8 mouse cellular contexts compared by ENCODE assay signal in the genomic region with DNA sequence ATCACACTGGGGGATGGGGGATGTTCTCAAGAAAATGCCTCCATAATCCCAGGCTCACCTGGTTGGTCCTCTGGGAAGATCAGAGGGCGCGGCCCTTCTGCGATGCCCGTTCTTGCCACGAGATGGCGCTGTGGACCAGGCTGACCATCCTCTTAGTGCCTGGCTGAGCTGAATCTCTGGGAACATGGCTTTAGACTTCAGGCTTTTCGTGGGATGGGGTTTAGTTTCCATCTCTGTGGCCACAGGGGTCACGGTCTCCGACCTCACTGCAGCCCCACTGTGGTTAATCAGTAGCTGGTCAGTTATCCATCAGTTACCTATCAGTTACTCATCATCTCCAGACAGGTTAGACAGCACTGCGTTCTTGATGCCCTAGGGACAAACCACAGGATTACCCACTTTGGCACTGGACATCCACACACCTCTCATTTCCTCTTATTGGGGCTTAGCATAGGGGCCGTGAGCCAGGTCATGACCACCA.
DNase-seq lines count a peak whose midpoint lies in the region; ATAC-seq lines count a peak whose summit lies in the region.

No protein-coding gene starts in this region.

- peak; percentile 78 to 94 for DNase-seq in adrenal gland, adult (ENCODE audit: inconsistent age in 2 of 2, low spot score in 1 of 2)
- DNase-seq in cerebellum, postnatal 4 days (ENCODE audit: low spot score in 2 of 2) = peak; percentile 86 to 93
- peak; percentile 42 for DNase-seq in gastrocnemius, adult 18-20 months (ENCODE audit: low spot score)
- DNase-seq in induced T-regulatory cell, adult 2 months (ENCODE audit: low read depth) = peak; percentile 48
- peak; percentile 77 to 85 for DNase-seq in left cerebral cortex, postnatal 14 days (ENCODE audit: low spot score in 2 of 2)
- peak; percentile 45 to 66 for DNase-seq in right cerebral cortex, postnatal 36 days (ENCODE audit: low spot score in 2 of 2)

- ATAC-seq in megakaryocyte-erythroid progenitor cell, adult 5-6 weeks (replicated peaks; ENCODE audit: low FRiP score, low TSS enrichment, poor library complexity, severe bottlenecking) = peak; percentile 75; the same call in 1 of the 2 replicates
- ATAC-seq in inflammation-experienced regulatory T-cells, adult 6 months = no peak

- intact Hi-C loops in left cerebral cortex, postnatal 14 days (cut with DNase I) = loop anchor here (2.0 to 10.0 kb wide), 4 partner anchors 531 to 863 kb away; no protein-coding TSS in a partner anchor
